Mouse (Mus musculus) heart, adult 2 months (tissue): Measurements from ENCODE around the gene Lrtm2.

ENCODE experiments used
- CTCF ChIP-seq: fragments of 200-600 bp; IDR thresholded peaks from 2 replicates; pipeline ENCODE4 v1.8.1; 2022; ENCODE audit warnings: antibody characterized with exemption, mild to moderate bottlenecking, moderate library complexity
- POLR2A ChIP-seq: fragments of 200-500 bp; IDR thresholded peaks from 2 replicates; pipeline ENCODE4 v1.6.1; 2011; ENCODE audit warnings: mild to moderate bottlenecking, low read depth, low read length, control low read depth; ENCODE audit not compliant: insufficient read depth

DNA sequence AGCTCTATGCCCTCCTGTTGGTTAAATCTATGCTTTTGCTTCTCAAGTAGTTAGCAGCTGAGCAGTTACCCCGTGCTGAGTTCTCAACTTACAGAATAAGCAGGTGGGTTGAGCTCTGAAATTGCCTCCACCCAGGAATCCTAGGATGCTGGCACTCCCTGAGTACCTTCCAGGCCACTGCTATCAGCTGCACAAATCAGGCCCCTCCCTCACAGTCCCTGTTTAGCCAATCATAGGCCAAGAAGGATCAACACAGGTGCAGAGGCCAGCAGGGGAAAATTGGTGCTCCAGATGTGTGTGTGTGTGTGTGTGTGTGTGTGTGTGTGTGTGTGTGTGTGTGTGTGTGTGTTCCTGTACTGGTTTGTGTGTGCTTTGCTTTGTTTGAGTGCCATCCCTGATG, 1.5 kb upstream of the Lrtm2 start:
- TF ChIP-seq CTCF (no peak), POLR2A (no peak)
